Mouse (Mus musculus): ENCODE measurements around the gene Sart3.

The Sart3 gene

DNA sequence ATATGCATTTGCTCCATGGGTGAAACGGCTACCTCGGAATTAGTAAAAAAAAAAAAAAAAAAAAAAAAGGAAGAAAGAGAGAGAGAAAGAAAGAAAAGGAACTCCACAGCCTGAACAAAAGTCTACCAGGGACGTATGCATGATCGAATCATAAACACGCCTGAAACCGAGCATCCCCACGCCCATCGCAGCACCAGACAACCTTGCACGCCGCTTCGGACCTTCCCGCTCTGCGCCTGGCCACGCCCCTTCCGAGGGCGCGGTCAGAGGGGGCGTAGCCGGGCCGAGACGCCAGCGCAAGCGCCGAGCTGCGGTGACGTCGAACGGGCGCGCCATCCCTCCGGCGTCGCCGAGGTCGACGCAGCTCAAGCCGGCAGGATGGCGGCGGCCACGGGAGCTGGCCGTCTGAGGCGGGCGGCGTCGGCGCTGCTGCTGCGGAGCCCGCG lies at the start of gene Sart3, which contains the start of gene Iscu:
TSS of gene Sart3 (minus strand) at position 61 of the 446 bp plus-strand sequence.
TSS of gene Iscu (plus strand) at position 299 of the 446 bp plus-strand sequence.
- in situ Hi-C loops (cut with MboI; ENCODE audit: unreplicated experiment in 2 of 2) = loop anchor here (5.0 to 10.0 kb wide), 5 partner anchors 35 to 182 kb away; partner anchors contain the start of gene Ficd (in 1 of the 2)

DNA sequence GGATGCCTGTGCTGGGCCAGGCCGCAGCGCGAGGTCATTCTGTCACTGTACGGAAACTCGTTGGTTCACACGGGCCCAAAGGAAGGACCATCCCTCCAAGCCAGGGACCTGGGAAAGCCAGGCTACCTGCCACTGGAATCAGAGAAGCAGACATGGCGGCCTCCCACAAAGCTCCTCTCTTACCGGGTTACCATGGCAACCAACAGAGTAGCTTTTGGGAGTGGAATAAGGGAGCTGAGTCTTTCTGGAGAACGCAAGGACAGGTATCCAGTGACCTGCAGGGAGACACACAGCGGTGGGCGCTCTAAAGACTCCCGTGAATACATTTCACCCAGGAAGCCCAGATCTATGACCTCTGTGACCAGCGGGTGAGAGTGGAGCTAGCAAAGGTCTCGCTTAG lies 46.3 kb upstream of the Sart3 start:
- in situ Hi-C loops (cut with MboI; ENCODE audit: unreplicated experiment in 2 of 2) = loop anchor here (5.0 to 25.0 kb wide), 5 partner anchors 344 to 1669 kb away; partner anchors contain the start of gene Sirt4 (in 1 of the 2)

DNA sequence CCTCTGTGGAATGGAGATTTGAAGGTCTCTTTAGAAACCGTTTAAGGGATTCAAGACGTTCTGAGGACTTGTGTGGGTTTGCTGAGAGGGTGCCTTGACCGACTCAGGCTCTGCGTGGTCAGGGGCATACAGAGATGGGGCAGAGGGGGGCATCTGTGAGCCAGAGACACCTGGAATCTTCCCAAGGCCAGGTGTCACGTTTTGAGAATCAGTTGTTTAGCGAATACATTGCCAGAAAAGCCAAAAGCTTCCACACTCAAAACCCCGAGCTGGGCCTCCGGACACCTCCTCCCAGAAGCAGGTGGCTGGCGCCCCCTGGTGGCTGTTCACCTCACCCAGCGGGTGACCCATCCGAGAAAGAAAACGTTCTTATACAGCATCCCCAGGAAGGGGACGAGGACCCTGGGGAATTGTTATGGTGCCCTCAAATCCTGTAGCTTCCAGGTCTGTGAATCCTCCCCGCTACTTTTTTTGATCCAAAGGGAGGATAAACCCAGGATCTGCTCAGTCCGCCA lies 43.4 kb upstream of the Sart3 start:
- in situ Hi-C loops (cut with MboI; ENCODE audit: unreplicated experiment in 2 of 2) = loop anchor here (5.0 to 25.0 kb wide), 5 partner anchors 341 to 1672 kb away; partner anchors contain the start of gene Sirt4 (in 1 of the 2)

DNA sequence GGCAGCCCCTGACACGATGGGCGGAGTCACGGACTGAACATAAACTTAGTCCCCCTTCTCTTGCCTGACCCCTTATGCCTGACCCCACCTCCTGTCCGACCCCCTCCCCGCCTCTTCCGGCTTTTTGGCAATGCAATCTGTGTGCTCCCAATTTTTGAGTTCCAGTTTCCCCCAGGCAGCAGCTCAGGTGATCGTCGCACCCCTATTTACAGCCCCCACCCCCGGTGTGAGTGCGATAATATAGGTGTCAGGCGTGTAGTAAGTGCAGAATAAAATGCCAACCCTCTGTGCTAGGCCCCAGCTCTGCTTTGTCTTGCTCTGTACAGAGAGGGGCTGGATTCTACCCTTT lies 42.7 kb upstream of the Sart3 start:
- in situ Hi-C loops (cut with MboI; ENCODE audit: unreplicated experiment in 2 of 2) = loop anchor here (5.0 to 25.0 kb wide), 5 partner anchors 340 to 1672 kb away; partner anchors contain the start of gene Sirt4 (in 1 of the 2)

DNA sequence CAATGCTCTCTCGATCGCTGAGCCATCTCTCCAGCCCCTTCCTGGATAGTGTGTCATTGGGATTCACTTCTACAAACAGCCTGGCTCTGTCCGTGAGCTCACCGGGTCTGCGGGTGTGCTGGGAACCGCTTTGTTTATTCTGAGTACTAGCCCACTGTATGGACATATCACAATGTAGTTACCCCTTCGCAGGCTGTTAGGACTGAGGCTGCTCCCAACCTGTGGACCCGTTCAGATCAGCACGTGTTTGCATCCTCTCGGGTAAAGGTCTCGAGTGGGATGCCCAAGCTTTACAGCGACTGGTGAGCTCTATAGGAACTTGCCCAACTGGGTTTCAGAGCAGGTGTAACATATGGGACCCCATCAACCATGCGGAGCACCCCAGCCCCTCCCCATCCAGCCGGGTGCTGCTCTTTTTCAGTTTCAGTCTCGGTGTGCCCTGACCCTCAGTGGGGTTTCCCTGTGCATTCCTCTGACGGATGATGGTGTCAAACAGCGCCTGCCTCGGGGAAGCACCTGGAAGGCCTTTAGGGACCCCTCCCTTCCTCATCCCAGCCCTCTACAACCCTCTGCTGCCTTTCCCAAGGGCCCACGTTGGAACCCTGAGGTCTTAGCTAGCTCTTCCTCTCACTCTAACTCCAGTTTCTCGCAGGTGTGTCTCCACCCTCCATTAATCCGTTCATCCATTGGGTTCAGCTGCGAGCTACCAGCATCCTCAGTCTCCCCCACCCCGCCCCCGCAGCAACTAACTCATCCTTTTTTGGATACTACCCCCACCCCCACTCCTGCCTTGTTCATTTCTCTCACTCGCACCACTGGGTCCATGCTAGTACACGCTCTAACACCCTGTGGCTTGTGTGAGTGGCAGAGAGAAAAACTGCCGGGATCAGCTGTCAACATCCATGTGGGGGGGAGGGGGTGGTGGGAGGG lies 42.1 kb upstream of the Sart3 start:
- in situ Hi-C loops (cut with MboI; ENCODE audit: unreplicated experiment in 2 of 2) = loop anchor here (5.0 to 25.0 kb wide), 8 partner anchors 33 to 1673 kb away; partner anchors contain the start of genes Iscu (in 2 of the 2), Sart3 (in 2 of the 2) and Sirt4 (in 1 of the 2)

DNA sequence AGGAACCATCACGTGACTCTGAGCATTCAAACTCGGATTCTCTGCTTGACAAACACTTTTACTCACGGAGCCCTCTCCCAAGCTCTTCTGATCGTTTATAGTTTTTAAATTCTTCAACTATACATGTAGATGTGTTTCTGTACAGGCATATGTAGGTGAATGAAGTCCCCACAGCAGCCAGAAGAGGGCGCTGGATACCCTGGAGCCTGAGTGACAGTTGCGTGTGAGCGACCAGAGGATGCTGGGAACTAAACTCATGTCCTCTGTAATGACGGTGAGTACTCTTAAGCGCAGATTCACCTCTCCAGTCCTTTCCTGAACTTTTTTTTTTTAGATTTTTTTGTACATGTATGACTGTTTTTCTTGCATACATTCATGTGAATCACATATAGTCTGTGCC lies 41.3 kb upstream of the Sart3 start:
- in situ Hi-C loops (cut with MboI; ENCODE audit: unreplicated experiment in 2 of 2) = loop anchor here (5.0 to 25.0 kb wide), 7 partner anchors 34 to 1674 kb away; partner anchors contain the start of genes Iscu (in 2 of the 2), Sart3 (in 2 of the 2) and Sirt4 (in 1 of the 2)

DNA sequence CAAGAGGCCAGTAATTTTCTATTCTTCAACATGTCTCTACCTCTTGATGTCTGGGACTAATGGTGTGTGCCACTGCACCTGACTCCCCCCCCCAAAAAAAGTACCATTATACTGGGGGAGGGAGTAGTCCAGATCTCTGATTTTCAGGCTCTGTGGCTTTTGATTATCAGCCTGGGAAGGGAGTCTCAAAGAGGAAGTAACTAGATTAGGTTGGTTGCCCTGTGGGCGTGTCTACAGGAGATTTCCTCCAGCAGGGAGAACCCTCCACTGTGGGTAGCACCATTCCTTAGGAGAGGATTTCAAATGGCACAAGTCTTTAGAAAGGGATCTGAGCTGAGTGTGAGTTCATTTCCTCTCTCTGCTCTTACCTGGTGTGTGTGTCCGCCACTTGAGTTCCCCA lies 40.3 kb upstream of the Sart3 start:
- in situ Hi-C loops (cut with MboI; ENCODE audit: unreplicated experiment in 2 of 2) = loop anchor here (5.0 to 25.0 kb wide), 7 partner anchors 35 to 1675 kb away; partner anchors contain the start of genes Iscu (in 2 of the 2), Sart3 (in 2 of the 2) and Sirt4 (in 1 of the 2)

DNA sequence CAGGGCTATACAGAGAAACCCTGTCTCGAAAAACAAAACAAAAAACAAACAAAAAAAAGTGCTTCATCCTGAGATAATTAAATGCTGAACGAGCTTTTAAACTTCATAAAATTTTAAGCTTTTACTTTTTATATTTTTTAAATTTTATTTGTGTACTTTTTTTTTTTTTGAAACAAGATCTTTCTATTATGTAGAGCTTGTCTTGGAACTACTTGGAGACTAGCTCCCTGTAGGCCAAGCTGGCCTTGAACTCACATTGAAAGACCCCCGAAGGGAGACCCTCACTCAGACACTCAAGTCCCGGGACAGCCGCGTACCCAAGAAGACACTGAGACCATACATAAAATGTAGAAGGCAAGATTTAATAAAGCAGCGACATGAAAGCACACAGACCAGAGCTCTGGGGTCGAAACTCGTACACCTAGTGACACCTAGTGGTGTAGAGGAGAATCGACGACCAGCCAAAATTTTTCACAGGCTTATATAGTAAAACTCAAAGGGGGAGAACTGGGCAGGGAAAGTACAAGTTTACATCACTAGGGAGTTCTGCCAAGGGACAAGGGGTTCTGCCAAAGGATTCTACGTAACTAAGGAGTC lies 39.6 kb upstream of the Sart3 start:
- in situ Hi-C loops (cut with MboI; ENCODE audit: unreplicated experiment in 2 of 2) = loop anchor here (5.0 to 25.0 kb wide), 7 partner anchors 35 to 1675 kb away; partner anchors contain the start of genes Iscu (in 2 of the 2), Sart3 (in 2 of the 2) and Sirt4 (in 1 of the 2)

DNA sequence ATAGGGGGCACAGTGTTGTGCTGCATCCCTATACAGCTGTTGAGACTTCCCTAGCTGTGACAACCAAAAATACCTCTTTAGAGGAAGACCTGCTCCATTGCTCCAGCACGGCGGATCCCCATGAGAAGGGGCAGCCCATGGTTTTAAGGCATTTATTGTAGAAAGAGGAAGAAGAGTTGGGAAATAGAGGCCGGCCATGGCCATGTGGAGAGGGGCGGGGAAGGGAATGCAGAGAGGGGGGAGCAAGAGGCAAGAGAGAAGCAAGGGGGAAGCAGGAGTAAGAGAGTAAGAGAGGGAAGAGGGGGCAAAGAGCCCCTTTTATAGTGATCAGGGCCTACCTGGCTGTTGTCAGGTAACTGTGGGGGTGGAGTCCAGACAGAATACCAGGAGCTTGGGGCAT lies 37.8 kb upstream of the Sart3 start:
- in situ Hi-C loops (cut with MboI; ENCODE audit: unreplicated experiment in 2 of 2) = loop anchor here (5.0 to 25.0 kb wide), 7 partner anchors 37 to 1677 kb away; partner anchors contain the start of genes Iscu (in 2 of the 2), Sart3 (in 2 of the 2) and Sirt4 (in 1 of the 2)

DNA sequence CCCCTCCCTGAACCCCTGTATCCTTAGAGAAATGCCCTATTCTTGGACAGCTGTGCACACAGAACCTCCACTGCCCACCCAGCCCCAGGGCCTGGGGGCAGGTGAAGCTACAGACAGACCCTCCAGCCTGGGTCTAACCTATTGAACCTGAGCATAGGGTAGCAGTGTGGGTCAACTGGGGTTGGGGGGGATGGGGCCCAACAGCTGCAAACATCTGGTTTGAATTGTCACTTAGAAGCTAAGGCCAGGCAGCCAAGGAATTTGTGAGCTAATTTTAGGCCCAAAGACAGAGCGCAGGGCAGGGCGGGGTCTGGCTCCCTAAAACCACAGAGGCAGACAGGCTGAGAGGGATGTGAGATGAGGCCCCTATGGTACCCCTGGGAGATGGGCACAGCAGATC lies 35.9 kb upstream of the Sart3 start:
- in situ Hi-C loops (cut with MboI; ENCODE audit: unreplicated experiment in 2 of 2) = loop anchor here in 1 of 2 experiments (25.0 kb wide), 1 partner anchor 1679 kb away; the partner anchor contains the start of gene Sirt4

DNA sequence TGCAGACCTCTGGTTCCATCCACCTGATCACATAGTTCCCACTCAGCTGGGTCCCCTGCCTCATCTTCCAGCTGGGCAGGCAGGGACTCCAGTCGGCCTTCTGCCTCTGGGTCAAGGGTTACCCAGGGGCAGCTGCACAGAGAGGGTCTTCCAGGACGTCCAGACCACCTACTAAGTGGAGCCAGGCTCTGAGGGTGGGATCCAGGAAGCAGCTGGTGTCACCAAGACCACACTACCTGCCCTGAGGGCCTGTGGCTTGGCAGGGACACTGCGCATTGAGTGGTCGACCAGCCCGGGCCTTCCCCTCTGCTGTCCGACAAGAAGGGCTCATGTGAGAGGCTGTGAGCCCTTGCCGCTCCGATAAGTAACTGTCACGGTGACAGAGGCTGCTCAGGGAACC lies 35.4 kb upstream of the Sart3 start:
- in situ Hi-C loops (cut with MboI; ENCODE audit: unreplicated experiment in 2 of 2) = loop anchor here in 1 of 2 experiments (25.0 kb wide), 1 partner anchor 1680 kb away; the partner anchor contains the start of gene Sirt4

DNA sequence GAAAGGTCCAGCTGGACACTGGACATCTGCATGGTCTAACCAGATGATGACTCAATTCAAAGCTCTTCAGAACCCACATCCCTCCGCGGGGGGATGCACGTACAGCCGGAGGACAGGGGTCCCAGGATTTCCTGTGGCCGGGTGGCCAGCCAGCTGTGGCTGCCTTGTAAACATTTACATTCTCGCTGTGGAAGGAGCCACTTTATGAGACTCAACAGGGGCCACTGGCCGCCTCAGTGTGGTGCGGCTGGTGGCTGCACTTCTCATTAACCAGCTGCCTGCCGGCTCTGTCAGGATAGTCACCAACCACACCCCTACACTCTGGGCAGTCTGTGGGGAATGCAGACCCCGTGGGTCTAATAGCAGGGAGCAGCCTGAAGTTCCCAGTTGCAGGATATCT lies 34.1 kb upstream of the Sart3 start:
- in situ Hi-C loops (cut with MboI; ENCODE audit: unreplicated experiment in 2 of 2) = loop anchor here in 1 of 2 experiments (25.0 kb wide), 1 partner anchor 1681 kb away; the partner anchor contains the start of gene Sirt4

DNA sequence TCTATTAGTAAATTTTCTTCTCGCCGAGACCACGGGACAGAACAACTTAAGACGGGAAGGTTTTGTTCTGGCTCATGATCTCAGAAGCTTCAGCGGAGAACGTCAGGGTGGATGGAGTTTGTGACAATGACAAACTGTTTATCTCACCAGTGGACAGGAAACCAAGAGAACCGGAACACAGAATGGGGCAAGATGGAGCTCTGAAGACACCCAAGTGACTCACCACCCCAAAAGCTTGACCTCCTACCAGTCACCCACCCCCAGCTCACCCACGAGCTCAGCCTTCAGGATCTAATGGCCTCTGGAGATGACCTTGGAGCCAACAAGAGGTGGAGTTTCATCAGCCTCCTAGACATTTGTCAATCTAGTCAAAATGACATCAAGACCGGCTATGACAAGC lies 33.0 kb upstream of the Sart3 start:
- in situ Hi-C loops (cut with MboI; ENCODE audit: unreplicated experiment in 2 of 2) = loop anchor here in 1 of 2 experiments (25.0 kb wide), 1 partner anchor 1682 kb away; the partner anchor contains the start of gene Sirt4

DNA sequence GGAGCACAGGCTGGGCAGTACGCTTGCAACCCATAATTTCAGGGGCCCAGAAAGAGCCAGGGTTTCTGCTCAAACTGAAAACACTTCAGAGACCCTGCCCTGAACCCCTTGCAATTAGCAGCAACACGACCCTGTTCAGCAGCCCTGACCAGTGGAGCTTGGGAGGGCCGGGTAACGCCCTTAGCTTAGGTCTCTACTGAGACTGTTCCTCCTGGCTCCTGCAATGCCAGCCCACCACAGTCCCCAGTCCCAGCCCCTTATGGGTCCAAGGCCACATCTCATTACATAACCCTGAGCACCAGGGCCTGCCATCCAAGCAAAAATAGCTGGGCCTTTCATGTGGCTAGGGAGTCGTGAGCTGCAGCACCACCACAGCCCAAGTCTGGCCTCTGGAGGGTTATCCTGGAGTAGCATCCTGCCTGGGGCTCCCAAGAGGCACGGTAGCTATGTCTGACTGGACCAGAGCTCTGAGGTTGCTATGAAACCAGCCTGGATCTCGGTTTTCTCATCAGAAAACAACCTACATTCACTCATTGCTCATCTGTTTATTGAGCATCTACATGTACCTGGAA lies 32.2 kb upstream of the Sart3 start:
- in situ Hi-C loops (cut with MboI; ENCODE audit: unreplicated experiment in 2 of 2) = loop anchor here in 1 of 2 experiments (25.0 kb wide), 1 partner anchor 1683 kb away; the partner anchor contains the start of gene Sirt4

DNA sequence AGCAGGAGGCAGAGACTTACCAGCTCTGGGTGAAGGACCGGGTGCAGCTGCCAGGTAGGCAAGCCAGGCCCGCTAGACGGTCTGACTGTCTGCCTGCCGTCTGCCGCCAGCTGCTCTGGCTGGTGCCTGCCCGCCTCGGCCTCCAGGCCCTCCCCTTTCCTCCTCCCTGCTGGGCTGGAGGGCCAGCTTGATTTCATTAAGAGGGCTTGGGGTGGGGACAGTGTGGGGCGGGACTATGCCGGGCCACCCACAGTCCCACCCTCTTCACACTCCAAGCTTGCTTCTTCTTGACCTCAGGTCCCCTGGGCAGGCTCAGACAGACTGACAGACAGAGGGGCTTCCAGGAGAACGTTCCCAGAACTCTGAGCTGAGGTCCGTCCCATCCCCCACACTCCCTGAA lies 28.0 kb upstream of the Sart3 start, which contains the start of gene Tmem119:
TSS of gene Tmem119 (minus strand) at position 237 of the 400 bp plus-strand sequence.
- in situ Hi-C loops (cut with MboI; ENCODE audit: unreplicated experiment in 2 of 2) = loop anchor here in 1 of 2 experiments (25.0 kb wide), 1 partner anchor 1687 kb away; the partner anchor contains the start of gene Sirt4

DNA sequence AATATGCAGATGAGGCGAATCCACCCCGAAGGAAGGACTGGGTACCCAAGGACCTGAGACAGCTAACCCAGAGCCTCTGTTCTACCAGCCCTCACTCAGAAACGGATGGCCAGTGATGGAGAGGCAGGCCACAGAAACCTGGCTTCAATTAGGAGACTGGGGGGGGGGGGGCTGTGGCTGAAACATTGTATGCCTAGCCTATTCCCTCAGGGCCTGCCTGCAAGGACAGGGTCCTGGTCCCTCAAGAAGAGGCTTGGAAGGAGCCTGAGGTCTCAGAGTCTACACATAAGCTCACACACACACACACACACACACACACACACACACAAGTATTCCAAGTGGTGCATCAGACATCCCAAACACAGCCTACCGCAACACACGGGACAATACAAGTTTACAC lies 27.4 kb upstream of the Sart3 start:
- in situ Hi-C loops (cut with MboI; ENCODE audit: unreplicated experiment in 2 of 2) = loop anchor here (25.0 kb wide), 4 partner anchors 788 to 1688 kb away; partner anchors contain the start of genes Cryba4 (in 1 of the 2), Crybb1 (in 1 of the 2), Sirt4 (in 1 of the 2) and Tpst2 (in 1 of the 2)

DNA sequence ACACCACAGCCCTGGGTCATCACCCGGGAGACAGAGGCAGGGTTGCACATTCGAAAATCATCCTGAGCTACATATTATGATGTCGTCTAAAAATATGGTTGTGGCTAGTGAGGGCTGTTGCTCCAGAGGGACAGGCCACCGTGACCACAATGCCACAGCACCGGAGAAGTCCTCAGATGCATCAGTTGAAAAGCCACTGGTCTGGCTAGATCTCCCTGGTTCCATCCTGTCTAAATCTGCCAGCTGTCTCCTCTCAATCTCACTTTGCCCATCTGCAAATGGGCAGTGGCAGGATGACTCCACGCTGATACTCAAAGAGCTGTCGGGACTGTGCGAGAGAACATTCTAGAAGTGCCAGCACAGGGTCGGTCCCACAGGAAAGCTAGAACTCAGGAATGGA lies 26.2 kb upstream of the Sart3 start:
- in situ Hi-C loops (cut with MboI; ENCODE audit: unreplicated experiment in 2 of 2) = loop anchor here (25.0 kb wide), 3 partner anchors 789 to 1536 kb away; partner anchors contain the start of genes Cryba4 (in 1 of the 2), Crybb1 (in 1 of the 2) and Tpst2 (in 1 of the 2)

DNA sequence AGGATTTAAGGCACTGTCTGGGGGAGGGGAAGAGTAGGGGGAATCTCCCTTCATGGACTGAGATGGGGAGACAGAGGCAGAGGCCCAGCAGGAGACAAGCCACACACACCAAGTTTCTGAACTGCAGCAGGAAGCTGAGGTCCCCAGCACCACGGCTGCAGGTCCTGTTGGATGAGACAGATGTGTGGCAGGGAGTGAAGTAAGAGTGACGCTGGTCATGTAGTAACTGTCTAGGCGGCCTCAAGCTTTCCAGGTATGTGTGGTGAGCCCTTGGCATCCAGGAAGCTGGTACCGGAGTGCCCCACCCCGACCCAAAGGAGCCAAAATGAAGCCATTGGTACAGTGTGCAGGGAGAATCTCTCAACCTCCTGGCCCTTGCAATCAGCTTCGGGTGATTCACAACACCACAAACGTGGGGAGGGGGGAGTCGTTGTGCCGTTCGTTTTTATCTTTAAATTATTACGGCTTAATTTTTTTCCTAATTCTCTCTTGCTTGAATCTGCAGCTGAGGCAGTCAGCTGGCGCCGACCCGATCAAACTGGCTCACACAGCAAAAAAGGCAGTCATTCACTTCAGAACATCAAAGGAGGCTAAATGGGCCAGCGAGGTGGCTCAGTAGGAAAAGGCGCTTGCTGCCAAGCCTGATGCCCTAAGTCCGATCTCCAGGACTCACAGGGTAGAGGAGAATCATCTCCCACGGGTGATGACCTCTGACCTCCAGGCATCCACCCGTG lies 25.0 kb upstream of the Sart3 start:
- in situ Hi-C loops (cut with MboI; ENCODE audit: unreplicated experiment in 2 of 2) = loop anchor here (25.0 kb wide), 3 partner anchors 790 to 1535 kb away; partner anchors contain the start of genes Cryba4 (in 1 of the 2), Crybb1 (in 1 of the 2) and Tpst2 (in 1 of the 2)

Measured in v-Abl transformed pro-B cells (cell line).